Mouse (Mus musculus) gastrocnemius, postnatal 14 days (tissue): ENCODE measurements at regions not wholly inside any gene's neighbourhood (a gene's known extent, or its start where the extent isn't known, plus 50 kb on each side); places are given as distances from the start of the nearest gene placed in this dataset.

Experiments used
- DNase-seq: peaks from one replicate; pipeline ENCODE4 v3.0.0; 2021; ENCODE audit warnings: mixed read lengths
- intact Hi-C: fragments of 180-260 bp; cut with DNase I; formaldehyde crosslinking; loops from one replicate; pipeline ENCODE4 v1.15.1; 2025; ENCODE audit warnings: low total_unique reads

DNA sequence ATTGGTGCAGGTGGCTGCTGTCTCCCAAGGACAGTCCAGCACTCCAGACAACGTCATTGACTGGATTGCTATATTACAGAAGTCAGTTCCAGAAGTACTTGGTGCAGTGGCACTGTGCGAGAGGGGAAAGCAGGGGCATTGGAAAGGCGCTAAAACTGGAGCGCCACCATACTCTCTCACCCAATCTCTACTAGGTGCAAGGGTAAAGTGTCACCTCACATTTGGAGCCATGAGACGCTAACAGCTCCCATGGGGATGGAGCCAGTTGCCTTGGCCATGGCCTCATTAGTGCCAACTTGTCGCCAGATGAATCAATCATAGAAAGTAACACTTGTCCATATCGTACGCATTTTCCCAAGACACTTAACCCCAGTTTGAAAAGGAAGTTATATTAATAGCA is 1617.2 kb upstream of the Gulo start:
- intact Hi-C loops, result no loop called here
- DNase-seq, result no peak

DNA sequence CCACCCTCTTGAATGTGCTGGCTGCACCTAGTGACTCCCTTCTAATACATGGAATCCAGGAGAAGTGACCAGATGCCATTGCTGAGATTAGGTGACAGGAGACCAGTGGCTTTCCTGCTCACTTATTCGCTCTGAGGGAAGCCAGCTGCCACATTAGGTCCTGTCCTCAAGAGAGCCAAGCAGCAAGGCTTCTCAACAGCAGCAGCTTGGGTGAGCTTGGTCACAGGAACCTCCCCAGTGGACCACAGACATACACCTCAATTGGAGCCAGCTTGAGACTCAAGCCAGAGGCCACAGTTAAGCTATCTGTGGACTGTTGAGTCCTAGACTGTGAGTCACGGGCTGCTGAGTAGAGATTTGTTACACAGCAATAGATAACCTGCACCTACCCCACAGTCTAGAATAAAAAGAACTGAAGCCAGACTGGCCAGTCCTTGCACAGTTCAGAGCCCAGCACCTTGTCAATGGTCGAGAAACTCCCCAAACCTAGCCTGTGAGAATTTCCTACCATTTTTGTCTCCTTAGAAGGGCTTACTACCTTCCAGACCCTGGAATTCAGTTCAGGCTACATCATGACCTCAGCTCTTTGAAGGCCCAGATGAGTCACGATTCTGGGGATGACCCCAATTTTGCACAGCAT is 1615.0 kb upstream of the Gulo start:
- intact Hi-C loops, result no loop called here
- no peak for DNase-seq

DNA sequence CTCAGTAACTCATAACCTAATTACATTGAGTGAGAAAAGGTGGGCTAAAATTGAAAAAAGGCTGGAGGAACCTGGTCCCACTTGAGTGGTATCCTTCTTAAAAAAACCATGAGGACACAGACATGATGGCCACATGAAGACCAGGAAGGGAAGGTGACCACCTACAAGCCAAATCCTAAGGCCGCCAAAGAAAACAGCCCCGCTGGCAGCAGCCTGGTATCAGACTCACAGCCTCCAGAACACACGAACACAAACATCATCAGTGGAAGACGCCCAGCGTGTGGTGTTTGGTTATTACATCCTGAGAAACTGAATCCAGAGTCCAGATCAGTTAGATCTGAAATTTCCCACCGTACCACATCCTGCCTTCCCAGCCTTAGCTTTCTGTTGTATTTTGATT is 1613.9 kb upstream of the Gulo start:
- intact Hi-C loops, result no loop called here
- DNase-seq, result no peak

DNA sequence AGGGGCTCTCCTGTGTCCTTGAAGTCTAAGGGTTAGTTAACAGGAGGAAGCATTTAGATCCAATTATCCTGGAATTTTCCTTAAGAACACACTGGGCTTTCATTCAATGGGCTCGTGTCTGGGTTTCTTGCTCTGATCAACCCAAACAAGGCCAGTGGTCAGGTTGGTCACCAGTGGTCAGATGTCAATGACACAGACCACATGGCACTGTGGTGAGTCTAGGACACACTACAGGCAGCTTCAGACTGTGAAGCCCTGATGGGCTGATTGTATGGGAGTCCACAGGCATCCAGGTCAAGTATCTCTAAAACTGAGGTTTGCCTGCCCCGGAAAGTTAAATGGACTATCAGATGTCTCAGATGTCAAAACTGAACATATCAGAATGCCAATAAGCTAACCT is 1612.5 kb upstream of the Gulo start:
- intact Hi-C loops, result no loop called here
- DNase-seq, result no peak

DNA sequence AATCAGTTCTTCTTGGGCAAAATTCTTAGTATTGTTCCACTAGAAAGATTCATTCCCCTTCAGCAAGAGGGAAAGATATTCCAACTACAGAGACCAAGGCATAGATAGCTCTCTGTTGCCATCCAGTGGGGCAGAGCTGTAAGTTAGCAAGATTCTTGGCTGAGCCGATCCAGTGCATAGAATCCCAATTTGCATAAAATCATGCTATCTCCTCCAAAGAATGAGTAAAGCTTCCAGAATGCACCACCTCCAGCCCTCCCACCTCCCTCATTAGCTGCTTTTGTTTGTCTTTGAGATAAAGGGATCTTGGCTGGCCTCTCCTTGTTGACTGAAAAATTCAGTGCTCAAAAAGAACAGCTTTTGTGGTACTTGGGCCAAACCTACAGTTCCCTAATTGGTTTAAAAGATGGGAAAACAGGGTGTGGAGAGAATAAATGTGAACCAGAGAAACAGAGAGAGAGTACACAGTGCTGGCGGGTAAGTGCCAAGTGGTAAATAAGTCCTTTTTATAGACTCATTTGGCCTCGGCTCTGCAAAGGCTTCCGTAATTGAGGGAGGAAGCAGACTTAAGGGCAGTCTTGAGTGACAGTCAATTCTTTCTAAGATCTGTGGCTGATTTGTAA is 1612.0 kb upstream of the Gulo start:
- DNase-seq, result peak; percentile 30
- intact Hi-C loops, result no loop called here

DNA sequence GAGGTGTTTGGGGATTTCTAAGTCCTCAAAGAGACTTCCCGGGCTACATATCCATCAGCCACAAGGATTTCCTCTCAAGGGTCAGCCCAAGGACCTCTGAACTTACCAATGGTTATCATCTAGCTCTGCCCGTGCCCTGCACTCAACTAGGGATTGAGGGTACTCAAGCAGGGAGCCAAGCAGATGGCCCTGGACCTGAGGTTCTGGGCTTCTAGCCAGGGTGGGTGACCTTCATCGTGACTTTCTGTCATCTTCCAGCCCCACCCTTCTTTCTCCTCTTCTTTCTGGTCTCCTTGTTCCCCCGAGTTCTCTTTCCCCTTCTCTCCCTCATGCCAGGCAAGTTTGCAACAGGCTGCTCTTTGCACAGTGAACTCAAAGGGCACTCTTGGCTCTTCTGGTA is 1610.6 kb upstream of the Gulo start:
- DNase-seq, result no peak
- intact Hi-C loops, result no loop called here

- DNase-seq, result no peak
- intact Hi-C loops, result no loop called here
These were observed 1605.4 kb upstream of the Gulo start for GRCm38 (mm10) chr14:67614369-67614768.

- no peak for DNase-seq
- intact Hi-C loops, result no loop called here
These were observed 1604.7 kb upstream of the Gulo start for GRCm38 (mm10) chr14:67613691-67614090.

- peak; percentile 35 for DNase-seq
- intact Hi-C loops, result no loop called here
These were observed 1604.2 kb upstream of the Gulo start for GRCm38 (mm10) chr14:67613221-67613620.

GRCm38 (mm10) chr14:67612471-67612870 is 1603.5 kb upstream of the Gulo start:
- intact Hi-C loops, result no loop called here
- DNase-seq, result no peak

DNA sequence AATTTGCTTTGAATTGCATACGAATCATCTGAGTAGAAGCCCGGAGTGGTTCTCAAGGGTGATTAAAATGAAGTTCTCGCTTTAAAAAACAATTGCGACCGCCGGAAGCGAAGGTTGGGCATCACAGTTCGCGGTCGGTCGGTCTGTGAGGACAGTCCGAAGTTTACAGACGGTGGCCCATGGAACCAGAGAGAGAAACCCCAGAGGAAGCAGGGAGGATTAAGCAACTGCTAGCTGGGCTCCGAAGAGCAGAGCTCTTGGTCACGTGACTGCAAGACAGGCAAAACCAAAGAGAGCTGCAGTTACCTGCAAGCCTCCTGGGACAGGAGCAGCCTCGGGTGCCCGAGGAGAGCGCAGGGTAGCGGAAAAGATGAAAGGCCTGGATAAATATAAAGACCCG is 1599.3 kb upstream of the Gulo start:
- intact Hi-C loops, result no loop called here
- no peak for DNase-seq

GRCm38 (mm10) chr14:67602960-67603359 is 1594.0 kb upstream of the Gulo start:
- intact Hi-C loops, result loop anchor here (5.0 kb wide), 1 partner anchor 391 kb away; no protein-coding TSS in a partner anchor
- DNase-seq, result no peak

DNA sequence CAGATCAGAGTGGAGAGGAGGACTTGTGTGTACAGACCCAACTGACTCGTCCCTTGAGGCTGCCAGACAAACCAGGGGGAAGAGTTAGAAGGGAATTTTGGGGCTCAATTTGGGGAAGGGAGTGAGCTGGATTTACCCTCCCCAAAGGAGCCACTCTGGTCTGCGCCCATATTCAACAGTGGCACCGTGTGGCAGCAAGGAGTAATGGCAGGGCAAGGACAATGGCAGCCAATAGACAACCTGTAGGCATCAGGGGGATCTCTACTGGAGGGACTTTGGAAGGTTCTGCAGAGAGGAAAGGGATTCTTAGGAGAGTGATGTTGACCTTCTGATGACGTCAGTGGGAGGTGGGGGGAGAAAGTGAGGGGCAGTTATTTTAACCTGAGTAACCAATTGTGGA is 1590.7 kb upstream of the Gulo start:
- DNase-seq, result no peak

DNA sequence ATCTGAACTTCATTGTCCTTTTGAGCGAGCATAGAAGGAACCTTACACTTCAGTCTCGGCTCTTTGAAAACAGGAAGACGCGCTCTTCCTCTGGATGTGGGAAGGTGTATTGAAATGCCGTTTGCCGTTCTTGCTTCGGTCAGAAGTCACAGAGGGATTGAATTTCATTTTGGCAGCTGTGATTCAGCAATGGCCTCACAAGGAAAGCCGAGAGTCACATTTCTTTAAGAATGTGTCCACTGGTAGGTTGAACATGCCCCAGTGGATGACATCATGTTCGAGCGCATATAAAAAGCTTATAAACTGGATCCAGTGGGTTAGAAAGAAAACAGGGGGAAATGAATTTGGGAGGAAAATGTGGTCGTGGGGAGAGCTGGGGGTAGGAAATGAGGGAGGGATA is 1579.6 kb upstream of the Gulo start:
- no peak for DNase-seq
- intact Hi-C loops, result no loop called here

More for the DNA sequence above, 1590.7 kb upstream of the Gulo start:
- intact Hi-C loops, result loop anchor here (5.0 kb wide), 1 partner anchor 387 kb away; no protein-coding TSS in a partner anchor

GRCm38 (mm10) chr14:67584456-67585048 is 1575.5 kb upstream of the Gulo start:
- no peak for DNase-seq
- intact Hi-C loops, result no loop called here

- intact Hi-C loops, result no loop called here
- DNase-seq, result no peak
These were observed 1573.3 kb upstream of the Gulo start for GRCm38 (mm10) chr14:67582201-67582782.

DNA sequence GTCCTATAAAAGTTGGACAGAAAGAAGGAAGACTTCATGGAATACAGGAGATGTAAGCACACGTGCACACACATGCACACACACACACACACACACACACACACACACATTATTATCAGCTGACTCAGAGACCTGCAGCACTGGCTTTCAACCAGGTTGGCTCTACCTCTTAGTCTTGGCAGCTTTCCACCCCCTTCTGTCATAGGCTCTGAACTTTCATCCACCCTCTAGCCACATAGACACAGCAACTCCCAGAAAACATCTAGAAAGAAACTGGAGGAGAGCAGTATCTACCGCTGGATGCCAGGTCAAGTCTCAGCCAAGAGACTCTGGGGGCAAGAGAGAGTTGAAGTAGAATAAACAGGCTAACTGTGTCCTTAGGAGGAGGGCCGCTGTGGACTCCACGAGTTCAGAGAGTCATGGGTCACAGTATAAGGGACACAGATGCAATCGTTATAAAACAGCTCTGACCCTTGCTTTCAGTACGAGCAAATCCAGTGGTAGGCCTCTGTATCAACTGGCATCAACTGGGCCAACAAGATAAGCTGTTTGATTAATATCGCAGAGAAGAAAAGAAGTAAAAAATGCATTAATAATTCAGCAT is 1565.4 kb upstream of the Gulo start:
- intact Hi-C loops, result no loop called here
- no peak for DNase-seq

DNA sequence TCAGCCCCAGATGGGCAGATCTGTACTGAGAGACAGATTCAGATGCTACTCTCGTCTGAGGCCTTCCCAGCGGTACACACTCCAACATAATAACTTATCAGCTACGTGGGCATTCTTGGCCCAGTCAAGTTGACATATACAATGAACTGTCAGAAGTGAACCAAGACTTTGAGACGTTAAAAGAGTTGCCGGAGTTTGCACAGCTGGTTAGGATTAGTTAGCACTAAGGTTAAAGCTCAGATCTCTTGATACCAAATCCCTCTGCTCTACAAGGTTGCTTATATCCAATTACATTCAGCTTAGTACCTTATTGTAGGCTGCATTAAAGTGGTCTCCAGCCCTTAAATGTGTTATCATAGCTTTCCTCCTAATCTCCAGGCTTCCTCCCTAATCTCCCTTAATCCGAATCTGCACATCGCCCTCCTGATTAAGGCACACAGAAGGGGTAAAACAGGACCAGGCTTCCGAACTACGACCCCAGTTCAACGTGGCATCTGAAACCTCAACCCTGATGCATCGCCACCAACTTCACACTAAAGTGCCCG is 1564.5 kb upstream of the Gulo start:
- intact Hi-C loops, result no loop called here
- DNase-seq, result no peak

DNA sequence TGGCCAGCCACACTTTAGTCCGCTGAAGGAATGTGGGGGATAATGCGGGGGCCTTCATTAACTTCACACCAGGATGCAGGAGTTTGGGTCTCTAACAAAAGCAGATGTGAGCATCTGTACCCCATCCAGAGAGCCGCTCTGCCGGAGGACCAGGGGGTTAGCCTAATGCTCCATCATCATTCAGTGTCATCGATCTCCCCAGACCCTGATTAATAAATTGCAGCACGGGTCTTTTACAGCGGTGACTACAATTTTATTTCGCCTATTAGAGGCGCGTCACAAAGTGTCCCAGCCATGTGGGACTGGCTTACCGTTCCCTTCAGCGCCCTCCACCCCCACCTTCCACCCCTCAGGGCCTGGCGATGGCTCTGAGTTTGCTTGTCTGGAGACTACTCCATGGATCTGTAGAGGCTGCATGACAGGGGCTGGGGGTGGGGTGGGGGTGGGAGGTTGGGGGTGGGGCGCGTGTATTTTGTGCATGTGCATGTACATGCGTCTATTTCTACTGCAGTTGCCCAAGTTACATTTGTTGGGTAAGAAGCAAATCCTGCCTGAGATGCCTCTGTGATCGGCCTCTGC is 1560.8 kb upstream of the Gulo start:
- intact Hi-C loops, result no loop called here
- no peak for DNase-seq
